Mouse (Mus musculus): ENCODE data around the gene Ckap4. TPM values are rescaled to one million over a fixed set of nuclear protein-coding genes. Genes with fewer than 3 reads are reported as not detected.
"Not testable (repeated sequence)": the region's sequence is repeated elsewhere in the genome, so short reads cannot be mapped to it uniquely, and the experiment has no call there.

The Ckap4 gene
- total RNA-seq, 2 experiments from 2014 or later, result 58.3 to 67.8 TPM

DNA sequence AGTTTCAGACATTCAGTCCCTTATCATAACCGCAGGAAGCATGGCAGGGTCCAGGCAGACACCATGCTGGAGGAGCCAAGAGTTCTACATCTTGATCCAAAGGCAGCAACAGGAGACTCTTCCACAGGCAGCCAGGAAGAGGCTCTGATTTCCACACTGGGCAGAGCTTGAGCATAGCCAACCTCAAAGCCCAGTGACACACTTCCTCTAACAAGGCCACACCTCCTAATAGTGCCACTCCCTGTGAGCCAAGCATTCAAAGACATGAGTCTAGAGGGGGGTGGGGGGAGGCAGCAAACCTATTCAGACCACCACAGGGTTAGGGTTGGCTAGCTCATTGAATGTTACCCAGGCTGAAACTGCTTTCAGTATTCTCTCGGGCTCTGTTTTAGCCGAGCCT is 18.0 kb upstream of the Ckap4 start:
- 0 out of 2 replicates have a peak, but pooled peaks have one; percentile 15 for ATAC-seq (replicated peaks; ENCODE audit: poor library complexity, severe bottlenecking)

DNA sequence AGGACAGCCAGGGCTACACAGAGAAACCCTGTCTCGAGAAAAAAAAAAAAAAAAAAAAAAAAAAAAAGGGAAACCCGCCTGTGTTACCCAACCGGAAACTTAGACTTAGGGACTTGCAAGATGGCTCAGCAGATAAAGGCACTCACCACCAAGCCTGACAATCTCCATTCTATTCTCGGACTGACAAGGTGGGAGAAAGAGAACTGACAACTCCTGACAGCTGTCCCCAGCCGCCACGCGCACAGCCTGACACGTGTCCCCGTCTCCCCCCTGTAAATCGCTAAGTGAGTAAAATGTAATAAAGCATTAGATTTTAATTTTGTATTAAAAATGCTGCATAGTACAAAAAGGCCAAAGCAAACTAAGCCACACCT is 16.0 kb upstream of the Ckap4 start:
- ATAC-seq (replicated peaks; ENCODE audit: poor library complexity, severe bottlenecking), result peak; percentile 92

DNA sequence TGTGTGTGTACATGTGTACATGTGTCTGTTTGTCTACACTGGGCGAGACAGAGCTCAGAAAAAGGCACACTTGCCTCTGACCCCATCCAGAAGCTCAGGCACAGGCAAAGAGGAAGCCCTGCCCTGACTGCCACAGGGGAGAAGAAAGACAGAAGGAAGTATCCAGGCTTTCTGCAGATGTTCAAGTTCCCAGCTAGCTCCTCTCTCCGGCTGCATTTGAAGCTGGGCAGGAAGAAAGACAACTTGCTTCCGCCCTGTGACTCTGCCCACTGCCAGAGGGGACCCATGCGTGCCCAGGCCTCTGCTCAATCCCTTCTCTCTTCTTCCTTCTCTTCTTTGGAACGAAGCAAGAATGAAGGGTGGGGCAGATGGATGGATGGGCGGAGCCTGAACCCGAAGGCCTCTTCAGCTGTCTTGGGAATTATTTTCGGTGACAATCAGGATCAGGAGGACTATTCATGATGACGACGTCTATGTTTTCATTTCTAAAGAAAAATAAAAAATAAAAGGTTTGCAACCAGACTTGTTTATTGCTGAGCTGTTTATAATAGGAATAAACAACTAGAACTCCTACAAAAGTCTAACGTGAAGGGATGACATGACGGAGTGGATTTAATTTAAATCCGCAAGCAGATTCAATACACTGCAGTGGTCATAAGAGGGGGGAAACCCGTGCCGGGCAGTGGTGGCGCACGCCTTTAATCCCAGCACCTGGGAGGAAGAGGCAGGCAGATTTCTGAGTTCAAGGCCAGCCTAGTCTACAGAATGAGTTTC is 15.5 kb upstream of the Ckap4 start:
- peak; percentile 73 for ATAC-seq (replicated peaks; ENCODE audit: poor library complexity, severe bottlenecking)

DNA sequence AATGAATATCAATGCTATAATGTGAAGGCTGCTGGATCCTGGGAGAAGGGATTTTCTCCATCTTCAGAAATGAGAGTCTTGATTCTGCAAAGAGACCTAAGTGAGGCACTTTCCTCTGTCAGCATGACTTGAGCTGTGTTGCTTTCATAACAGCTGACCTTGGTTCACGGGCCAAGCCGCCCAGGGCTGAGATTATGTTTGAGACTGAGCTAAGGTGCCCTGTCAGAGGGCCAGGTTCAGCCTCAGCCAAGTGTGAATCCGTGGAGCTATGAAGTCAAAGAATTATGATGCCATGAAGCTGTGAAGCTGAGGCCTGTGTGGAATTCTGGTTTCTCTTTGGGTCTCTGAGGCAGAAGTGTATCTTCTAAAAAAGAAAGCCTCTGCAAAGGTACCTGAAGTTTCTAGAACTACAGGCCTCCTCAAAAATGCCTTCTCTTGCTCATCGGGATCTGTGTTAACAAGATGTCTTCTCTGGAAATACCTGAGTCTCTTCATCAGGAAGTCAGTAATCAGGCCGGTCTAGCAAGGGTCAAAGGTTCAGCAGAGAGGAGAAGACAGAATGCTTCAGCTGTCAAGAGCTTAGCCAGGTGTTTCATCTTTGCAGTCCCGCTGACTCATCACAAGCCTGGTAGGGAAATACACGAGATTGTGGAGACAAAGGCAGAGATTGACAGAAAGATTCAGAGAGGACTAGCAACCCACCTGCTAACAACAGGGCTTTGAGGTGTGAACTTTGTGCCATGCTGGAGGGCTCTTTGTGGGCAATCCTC is 11.2 kb upstream of the Ckap4 start:
- ATAC-seq (replicated peaks; ENCODE audit: poor library complexity, severe bottlenecking), result no peak

DNA sequence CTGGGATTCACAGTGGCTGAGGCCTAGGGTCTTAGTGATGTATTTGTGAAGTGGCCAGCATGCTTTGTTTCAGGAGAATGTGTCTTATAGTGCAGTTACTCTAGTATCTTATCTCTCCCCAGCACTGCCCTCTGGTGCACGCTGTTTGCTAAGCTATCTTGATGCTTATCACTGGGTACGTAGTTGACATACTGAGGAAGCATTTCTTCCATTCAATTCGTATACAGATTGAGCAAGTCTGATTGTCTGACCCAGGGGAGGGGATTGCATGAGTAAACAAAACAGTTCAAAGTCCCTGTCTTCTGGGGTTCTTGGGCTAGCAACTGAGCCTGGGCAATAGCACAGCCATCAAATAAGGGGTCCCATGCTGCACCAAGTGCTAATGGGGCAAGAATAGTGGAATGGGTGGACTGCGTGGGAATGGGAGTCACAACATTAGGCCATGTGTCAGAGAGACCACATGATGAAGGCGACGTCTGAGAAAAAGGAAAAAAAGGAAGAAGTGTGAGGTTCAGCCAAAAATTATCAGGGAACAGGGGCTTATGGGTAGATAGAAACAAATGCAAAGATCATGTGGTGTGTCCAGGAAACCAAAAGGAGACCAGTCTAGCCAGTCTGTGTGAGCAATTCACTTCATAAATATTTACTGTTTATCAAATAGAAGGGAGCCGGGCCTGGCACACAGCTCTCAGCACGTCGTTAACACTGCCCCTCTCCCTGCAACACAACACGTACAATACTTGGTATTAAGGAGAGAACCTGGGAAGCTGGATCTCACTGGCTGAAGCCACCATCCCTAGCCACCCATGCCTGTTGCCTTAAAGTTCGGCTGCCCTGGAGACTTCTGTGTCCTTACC is 9.2 kb upstream of the Ckap4 start:
- ATAC-seq (replicated peaks; ENCODE audit: poor library complexity, severe bottlenecking), result peak; percentile 69

DNA sequence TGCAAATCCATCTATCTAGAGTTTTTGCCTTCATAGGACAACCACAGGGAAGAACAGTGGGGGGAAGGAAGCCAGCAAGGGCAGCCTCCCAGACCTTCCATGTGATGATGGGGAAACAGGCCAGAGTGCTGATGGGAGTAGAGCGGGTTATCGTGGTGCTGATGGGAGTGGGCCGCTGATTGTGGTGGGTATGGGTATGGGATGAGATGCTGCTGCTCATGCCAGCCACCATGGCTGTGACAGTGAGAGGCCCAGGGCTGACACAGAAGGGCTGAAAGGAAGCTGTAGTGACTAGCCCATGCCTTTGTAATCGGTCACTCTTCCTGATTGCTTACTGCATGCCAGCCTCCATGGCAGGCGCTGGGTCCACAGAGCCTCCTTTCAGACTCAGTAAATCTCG is 5.8 kb upstream of the Ckap4 start:
- ATAC-seq (replicated peaks; ENCODE audit: poor library complexity, severe bottlenecking), result no peak

DNA sequence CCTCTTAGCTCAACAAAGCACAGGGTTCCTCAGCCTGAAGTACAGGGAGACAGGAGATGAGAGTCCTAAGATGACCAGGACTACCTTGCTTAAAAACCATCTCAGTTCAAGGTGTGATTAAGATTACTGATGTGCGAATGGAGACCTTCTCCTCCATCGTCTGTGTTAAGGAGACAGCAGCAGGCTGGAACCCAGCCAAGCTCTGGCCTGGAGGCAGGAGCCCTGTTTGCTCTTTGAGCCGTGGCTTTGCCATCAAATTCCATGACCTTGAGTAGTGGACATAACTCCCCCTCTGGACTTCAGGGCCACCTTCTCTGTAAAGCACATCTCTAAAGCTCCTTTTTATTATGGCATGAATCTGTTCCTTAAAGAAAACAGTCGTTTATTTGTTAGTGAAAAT is 2.0 kb upstream of the Ckap4 start:
- no peak for ATAC-seq (replicated peaks; ENCODE audit: poor library complexity, severe bottlenecking)

DNA sequence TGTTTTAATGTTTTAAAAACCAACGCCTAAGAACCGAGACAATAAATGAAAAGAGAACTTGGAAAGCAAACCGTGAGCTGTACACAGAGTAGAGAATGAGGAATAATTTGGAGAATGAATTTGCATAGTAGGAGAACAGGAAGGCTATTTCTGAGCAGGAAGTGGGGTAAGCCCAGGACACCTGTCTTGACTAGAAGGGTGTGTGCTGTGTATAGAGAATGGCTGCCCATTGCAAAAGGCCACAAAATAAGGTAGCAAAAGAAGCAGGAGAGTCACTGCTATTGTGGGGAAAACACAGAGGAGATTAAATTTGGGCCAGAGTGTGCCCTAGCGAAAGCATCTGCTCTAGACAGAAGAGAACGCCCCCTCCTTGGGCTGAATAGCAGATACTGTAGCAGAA is 1.6 kb upstream of the Ckap4 start:
- peak; percentile 40 for ATAC-seq (replicated peaks; ENCODE audit: poor library complexity, severe bottlenecking)

DNA sequence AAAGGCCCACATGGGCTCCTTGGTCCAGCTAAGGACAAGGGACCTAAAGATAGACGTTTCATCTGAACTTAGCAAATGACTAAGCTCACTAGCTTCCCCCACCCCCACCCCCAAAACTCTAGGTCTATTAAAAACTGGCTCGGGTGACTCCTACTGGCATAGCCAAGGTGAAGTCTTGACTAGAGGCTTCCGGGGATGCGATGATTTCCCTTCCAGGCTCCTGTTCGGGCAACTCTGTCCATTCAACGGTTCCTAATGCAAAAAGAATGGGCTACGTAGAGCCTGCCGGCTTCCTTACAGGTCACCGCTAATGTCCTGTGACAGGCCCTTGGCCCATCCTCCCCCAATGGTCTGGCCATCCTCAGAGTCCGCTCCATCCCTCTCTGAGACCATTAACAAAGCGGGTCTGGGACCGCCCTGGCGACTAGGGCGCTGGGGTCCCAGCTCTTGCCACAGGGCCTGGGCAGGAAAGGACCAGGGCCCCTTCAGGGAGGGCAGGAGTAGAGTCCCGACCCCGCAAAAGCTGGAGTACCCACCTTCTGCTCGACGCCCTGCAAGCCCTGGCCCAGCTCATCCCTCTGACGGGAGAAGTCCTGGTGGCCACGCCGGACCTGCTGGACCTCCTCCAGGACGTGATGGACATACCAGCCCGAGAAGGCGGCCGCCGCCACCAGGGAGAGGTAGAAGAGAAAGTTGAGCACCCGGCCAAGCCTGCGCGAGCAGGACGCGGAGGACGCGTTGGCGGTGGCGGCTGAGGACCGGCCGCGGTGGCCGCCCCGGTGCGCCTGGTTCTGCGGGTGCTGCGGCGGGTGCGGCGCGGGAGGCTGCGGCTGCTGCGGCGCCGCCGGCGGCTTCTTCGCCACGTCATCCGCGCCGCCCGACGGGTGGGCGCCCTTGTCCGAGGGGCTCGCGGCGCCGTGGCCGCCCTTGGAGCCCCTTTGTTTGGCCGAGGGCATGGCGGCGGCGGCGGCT is 665 bp downstream of the Ckap4 start:
- 0 out of 2 replicates have a peak, but pooled peaks have one; percentile 10 for ATAC-seq (replicated peaks; ENCODE audit: poor library complexity, severe bottlenecking)

DNA sequence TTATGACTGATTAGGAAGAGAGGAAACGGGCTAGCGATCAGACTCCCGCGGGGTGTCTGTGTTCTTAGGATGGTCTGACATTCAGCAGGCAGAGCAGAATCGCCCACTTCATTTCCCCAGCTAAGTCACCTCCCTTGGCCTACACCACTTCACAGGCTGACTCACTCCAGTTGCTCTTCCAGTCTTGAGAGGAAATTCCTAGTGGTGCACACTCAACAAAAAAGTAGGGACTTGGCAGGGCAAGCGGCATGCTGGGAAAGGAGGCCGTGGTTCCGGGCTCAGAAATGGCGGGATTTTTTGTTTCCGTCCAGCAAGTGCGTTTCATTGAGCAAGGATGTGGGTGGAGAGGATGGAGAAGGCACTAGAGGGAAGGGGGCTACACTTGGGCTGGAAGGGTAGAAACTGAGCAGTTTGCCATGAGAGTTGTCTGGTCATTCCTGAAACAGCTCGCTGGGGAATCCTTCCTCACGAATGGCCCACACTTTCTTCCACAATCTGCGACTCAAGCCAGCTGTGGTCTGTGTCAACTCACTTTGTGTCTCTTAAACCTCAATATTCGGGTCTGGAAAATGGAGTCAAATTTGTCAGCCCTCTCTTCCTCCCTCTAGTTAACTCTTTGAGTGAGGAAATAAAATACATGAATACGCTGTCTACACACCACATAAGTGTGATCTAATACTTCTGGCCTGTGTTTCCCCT is 1.5 kb downstream of the Ckap4 start:
- ATAC-seq (replicated peaks; ENCODE audit: poor library complexity, severe bottlenecking), result no peak

DNA sequence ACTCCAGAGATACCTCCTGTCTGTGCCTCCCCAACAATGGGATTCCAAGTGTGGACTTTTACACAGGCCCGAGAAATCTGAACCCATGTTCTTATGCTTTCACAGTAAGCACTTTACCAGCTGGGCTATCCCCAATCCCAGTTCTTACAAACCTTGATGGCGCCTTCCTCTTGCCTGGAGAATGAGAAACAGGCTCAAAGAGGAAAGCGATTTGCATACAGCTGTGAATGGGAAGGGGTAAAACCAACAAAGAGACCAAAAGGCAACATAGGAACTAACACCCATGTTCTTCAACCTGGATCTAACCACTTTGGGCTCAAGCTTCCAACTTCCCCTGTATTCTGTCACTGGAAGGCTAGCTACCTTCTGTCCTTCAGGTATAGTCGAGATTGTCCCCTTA is 2.3 kb downstream of the Ckap4 start:
- no peak for ATAC-seq (replicated peaks; ENCODE audit: poor library complexity, severe bottlenecking)

DNA sequence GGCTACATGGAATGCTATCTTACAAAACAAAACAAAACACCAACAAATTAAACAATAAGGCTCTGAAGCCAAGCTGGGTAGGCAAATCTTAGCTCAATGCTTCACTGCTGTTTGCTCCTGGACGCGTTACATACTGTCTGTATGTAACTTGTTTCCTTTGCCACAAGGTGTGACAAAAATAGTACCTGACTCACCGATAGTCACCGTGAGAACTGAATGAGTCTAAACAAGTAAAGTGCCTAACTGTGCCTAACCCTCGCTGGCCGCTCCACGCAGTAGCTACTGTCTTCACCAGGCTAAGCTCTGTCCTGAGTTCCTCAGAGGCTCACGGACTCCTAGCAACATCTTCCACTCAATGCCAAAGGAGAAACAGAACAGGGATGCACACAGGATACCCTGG is 3.5 kb downstream of the Ckap4 start:
- no peak for ATAC-seq (replicated peaks; ENCODE audit: poor library complexity, severe bottlenecking)

DNA sequence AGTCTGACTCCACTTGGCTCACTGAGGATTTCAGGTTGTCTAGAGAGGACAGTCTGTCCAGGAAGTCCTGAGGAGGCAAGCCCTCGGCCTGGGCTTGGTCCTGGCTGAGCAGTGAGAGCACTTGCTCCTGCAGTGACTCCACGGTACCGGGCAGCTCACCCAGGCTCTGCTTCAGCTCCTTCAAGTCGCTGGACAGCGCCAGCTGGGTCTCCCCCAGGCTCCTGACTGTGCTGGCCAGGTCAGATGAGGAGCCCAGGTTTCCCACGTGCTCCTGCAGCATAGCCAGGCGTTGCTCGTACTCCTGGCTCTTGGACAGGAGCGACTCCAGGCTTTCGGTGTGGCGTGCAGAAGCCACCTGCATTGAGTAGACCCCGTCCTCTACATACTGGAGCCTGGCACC is 6.2 kb downstream of the Ckap4 start:
- peak; percentile 23; the same call in 1 of the 2 replicates for ATAC-seq (replicated peaks; ENCODE audit: poor library complexity, severe bottlenecking)

DNA sequence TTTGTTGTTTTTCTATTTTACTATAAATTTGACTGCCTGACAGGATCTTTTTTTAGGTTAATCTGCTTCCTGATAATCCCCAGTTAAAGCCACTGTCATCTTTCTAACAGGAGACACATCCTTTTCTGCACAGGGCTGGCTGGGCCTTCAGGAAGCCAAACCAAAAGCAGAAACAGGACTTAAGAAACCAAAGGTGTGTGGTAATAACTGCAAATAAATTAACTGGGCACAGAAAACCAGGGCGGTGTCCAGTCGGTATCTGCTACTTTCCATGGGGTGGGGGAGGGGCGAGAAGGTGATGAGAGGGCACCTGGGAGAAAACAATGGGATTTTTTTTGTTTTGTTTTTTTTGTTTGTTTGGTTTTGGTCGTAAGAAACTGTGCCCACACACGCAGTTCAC is 6.8 kb downstream of the Ckap4 start:
- peak; percentile 80 for ATAC-seq (replicated peaks; ENCODE audit: poor library complexity, severe bottlenecking)

DNA sequence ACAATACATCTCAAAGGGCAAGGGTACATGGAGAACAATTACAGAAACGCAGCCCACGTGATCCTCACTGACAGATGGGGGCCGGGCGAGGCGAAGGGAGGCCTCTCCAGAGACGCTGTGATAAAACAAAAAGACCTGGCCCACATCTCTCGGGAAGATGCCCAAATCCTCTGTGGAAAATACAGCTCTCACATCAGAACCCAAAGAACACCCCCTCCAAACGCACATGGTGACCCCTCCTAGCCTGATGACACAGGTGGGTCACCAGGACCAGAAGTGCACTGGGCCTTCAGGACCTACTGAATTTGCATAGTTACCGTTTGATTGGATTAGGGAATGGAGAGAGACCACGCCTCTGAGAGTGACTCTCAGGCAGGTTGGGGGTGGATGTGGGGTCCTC is 7.4 kb downstream of the Ckap4 start:
- no peak for ATAC-seq (replicated peaks; ENCODE audit: poor library complexity, severe bottlenecking)

DNA sequence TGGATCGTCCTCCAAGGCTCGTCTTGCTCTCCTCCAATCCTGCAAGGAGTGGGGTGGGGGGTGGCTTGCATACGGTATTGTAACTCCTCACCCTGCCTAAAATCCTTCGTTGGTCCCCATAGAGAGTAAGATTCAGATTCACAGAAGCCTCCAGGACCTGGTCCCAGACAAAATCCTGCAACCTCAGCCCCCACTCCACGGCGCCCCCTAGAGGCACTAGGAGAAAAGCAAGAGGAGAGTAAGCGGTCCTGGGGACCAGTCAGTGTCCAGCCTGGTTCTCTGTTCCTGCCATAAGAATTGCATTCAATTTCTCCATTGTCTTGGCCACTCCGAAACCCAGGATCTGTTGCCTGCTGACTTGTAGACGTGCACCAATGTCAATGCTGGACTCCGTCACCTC is 10.2 kb downstream of the Ckap4 start:
- no peak; the same call in 1 of the 2 replicates for ATAC-seq (replicated peaks; ENCODE audit: poor library complexity, severe bottlenecking)

DNA sequence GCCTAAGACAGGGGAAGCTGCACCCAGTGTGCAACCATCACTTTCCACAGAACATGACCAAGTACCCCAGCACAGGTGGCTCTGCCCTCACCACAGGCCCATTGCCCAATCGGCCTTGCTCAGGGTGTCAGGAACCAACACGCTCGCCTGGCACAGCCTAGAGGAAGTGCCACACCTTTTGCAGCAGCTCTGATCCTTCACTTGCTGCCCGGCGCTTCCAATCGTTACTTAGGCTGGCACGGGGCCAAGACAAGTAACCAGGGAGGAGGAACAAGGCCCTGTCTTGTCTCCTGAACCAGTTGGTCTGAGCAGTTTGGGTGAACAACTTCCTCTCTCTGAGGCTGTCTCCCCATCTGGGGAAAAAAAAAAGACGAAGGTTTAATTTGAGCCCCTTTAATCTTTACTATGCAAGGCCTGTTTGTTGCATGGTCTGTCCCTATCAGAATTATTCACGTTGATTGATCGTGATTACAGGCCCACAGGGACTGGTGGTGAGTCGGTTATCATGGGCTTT is 17.4 kb downstream of the Ckap4 start:
- ATAC-seq (replicated peaks; ENCODE audit: poor library complexity, severe bottlenecking), result peak; percentile 91

DNA sequence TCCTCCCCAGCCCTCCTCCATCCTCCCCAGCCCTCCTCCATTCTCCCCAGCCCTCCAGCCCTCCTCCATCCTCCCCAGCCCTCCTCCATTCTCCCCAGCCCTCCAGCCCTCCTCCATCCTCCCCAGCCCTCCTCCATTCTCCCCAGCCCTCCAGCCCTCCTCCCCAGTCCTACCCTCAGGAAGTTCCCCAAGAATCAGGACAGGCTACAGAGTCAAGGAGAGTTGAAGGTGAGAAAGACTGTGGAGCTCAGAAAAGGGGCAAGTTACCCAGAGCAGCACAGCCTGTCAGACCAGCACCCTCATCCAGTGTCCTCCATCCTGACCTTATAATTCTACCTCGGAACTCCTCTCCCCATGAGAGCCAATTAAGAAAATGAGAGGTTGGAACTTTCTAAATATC is 17.9 kb downstream of the Ckap4 start:
- not testable (repeated sequence) for ATAC-seq (replicated peaks; ENCODE audit: poor library complexity, severe bottlenecking)

DNA sequence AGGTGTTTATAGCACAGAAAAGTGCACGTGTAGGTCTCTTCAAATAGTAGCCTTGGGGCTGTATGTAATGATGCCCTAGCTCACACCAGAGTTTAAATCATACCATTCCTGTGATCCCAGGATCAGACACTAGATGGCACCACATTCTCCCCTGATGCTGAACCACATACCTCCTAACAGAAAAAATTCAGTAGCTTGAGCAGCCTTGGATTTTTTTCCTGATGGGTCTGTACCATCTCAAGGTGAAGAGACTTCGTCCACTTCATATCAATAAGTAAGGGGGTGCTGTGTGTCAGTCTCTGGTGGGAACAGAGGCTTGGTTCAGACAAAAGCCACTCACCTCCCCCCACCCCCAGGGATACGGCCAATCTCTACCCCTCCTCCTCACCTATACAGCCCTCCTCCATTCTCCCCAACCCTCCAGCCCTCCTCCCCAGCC is 18.3 kb downstream of the Ckap4 start:
- ATAC-seq (replicated peaks; ENCODE audit: poor library complexity, severe bottlenecking), result peak; percentile 40

Data from granulocyte monocyte progenitor cell, adult 5-6 weeks (primary cell).